Mouse (Mus musculus) lung, adult 10 weeks (tissue): Measurements from ENCODE around the gene Ebf3. TPM values are rescaled to one million over a fixed set of nuclear protein-coding genes. Genes with fewer than 3 reads are reported as not detected.

ENCODE experiments used
- polyA plus RNA-seq: library from polyadenylated mRNA; stranded (reverse); fragments of 350-450 nt; fragmentation: Illumina TruSeq; extraction: RNeasy Lipid Tissue Mini Kit (QIAGEN cat#74804); gene quantifications from one replicate; pipeline ENCODE4 v1.2.3, GENCODE M21; 2014; ENCODE audit warnings: low read depth, low replicate concordance; ENCODE audit not compliant: insufficient read depth

Ebf3 gene
- 0.11 TPM for polyA plus RNA-seq

DNA sequence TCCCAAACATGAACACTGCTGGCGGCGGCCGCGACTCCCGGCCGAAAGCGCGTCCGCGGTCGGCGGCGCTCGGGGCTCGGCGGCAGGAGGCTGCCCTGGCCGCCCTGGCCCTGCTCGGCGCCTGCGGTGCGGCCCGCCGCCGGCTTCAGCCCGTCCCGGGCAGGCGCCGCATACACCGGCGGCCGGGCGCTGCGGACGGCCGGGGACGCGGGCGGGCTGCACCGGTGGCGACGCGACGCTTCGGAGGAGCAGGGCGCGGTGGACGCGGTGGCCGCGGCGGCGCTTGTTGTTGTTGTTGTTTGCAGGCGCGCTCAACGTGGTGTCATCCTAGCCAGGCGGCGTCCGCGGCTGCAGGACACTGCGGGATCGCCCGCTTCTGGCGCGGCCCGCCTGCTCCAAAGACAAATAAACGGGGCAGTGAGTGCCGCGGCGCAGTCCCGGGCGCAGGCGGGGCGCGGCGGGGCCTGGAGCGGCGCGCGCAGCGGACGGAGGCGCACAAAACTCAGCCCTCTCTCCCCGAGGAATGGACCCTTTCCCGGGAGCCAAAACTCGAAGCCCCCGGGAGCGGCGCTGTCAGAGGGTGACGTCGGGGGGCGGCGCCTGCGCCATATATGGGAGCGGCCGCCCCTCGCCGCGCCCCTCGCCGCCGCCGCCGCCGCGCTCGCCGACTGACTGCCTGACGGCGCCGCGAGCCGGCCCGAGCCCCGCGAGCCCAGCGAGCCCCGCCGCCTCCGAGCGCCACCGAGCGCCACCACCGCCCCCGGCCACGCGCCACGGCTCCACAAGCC is at the start of gene Ebf3:
Gene Ebf3 (minus strand): TSS at position 542 of the 788 bp plus-strand sequence.

Other genes starting within 250 kb of the Ebf3 start
- gene 9430038I01Rik, start 96.3 kb upstream of the Ebf3 start, polyA plus RNA-seq: 9.3 TPM
- gene Glrx3, start 123.2 kb upstream of the Ebf3 start, polyA plus RNA-seq: 65.2 TPM